Mouse (Mus musculus): Measurements from ENCODE around the gene Brwd3. TPM values are rescaled to one million over a fixed set of nuclear protein-coding genes. Genes with fewer than 3 reads are reported as not detected.

Brwd3 gene
- 1 to 10 TPM; 2.7 to 3.7 (median 3.2) TPM for total RNA-seq (2022)

GRCm38 (mm10) chrX:108834090-108834774 is at the start of gene Brwd3:
Gene Brwd3, minus strand, starts transcription at chrX:108834372.
- DNase-seq (ENCODE audit: low spot score in 2 of 2), result peak; percentile 63 to 85

DNA sequence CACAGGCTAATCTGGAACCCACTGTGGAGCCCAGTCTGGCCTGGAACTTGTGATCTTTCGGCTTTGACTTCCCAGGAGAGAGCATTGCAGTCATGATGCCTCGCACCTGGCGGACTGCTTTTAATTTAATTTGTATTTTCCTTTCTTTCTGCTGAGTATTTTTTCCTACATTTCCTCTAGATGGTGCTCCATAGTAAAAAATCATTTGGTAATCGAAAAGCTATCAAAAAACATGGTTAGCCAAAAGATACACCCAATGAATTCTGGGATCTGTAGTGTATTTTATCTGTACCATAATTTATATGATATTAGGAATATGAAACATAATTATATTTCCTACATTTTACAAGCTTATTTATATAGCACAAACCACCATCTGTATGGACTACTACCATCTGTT is 28.5 kb upstream of the Brwd3 start:
- DNase-seq (ENCODE audit: low spot score in 2 of 2), result no peak

DNA sequence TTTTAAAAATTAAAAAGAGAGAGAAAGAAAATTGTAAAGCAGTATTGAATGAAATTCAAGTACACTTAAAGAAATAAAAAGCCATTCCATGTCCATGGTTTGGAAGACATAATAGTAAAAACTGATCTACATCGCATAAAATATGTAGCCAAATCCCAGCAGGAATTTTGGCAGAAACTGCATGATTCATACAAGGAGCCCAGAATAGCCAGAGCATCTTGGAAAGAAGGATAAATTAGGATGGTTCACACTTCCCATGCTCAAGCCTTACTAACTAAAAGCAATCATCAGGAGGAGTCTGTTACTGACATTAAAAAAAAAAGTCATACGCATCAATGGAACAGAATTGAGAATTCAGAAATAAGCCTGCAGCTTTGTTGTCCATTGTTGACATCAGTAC is 8.5 kb upstream of the Brwd3 start:
- no peak for DNase-seq (ENCODE audit: low spot score in 2 of 2)

DNA sequence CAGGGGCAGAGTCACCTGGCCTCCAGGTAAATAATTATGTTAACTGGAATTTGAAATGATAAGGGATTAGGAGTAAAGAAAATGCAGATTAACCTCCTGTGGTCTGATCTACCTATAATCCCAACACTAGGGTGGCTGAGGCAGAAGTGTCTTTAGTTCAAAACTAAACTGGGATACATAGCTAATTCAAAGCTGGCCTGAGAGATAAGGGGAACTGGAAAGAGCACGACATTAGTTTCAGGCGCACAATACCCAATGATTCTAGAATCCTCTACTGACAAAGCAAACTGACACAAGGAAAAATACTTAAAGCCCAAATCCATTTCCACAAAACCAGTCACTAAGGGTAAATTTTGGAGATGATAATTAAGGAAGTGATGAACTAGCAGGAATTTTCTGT is 2.2 kb upstream of the Brwd3 start:
- DNase-seq (ENCODE audit: low spot score in 2 of 2), result no peak

DNA sequence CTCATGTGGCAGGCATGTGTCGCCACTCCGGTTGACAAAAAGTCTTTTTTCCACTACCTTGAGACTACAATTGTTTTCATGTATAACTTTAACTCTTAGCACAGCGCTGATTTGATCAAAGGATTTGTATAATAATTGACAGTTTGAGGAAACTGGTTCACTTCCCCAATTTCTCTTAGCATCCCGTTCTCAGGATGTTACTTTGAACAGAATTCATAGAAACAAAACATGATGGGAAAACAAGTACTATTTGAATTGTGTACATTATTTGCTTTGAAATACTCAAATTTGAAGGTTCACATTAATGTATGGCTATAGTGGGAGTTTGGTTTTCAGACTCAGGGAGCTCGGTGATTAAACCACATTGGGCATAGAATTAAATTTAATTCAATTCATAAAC is 1.1 kb upstream of the Brwd3 start:
- no peak for DNase-seq (ENCODE audit: low spot score in 2 of 2)

- no peak for DNase-seq (ENCODE audit: low spot score in 2 of 2)
Measured at GRCm38 (mm10) chrX:108833381-108834020, 671 bp downstream of the Brwd3 start.

- peak; percentile 68 to 71 for DNase-seq (ENCODE audit: low spot score in 2 of 2)
Measured at GRCm38 (mm10) chrX:108832674-108833189, 1.4 kb downstream of the Brwd3 start.

GRCm38 (mm10) chrX:108831231-108831630 is 2.9 kb downstream of the Brwd3 start:
- no peak for DNase-seq (ENCODE audit: low spot score in 2 of 2)

- DNase-seq (ENCODE audit: low spot score in 2 of 2), result no peak
Measured at GRCm38 (mm10) chrX:108828111-108828510, 6.1 kb downstream of the Brwd3 start.

DNA sequence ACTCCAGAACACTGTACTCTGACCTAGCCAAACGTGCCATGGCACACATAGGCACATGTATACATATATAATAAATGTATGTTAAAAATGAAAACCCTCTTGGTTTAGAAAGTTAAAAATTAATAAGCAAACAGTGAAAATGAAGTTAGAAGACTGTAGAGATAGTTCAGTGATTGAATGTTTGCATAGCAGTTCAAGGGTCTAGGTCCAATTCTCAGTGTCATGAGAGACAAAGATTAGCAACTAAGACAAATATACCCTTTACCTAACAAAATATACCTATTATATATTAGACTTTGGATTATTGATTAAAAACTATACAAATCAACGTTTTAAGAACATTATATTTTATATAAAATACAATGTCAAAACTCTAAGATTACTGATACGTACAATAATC is 36.9 kb downstream of the Brwd3 start:
- no peak for DNase-seq (ENCODE audit: low spot score in 2 of 2)

DNA sequence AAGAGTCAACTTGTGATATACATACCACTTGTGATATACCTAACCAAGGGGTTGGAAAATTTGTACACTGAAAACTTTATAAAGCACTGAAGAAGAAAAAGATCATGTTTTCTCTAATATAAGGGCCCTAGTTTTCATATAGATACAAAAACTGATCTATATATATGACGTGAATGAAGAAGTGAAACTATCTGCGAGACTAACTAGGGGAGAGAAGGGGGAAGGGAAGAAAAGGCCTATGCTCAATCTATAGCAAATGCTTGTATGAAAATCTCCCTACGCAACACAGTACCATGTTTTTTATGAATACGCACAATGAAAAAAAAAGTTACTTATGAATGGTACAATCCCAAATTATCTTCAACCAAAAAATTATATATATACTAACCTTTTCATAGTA is 50.4 kb downstream of the Brwd3 start:
- no peak for DNase-seq (ENCODE audit: low spot score in 2 of 2)

DNA sequence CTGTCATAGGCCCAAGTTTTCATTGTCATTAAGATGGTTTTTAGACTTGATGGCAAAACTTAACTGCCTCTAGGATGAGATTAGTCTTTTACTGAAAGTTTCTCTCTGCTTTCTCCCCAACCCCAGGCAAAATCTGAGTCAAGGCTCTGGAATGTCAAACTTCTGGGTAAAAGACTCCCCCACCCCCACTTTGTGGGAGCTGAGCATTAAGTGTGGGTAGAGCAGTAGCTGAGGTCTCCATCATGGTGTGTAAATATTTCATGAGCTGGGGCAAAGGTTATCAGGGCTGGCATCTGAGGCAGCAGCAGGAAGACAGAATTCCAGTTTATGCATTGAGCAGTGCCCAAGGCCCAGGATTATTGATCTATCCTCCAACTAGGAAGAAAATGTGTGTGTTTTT is 102.4 kb downstream of the Brwd3 start:
- no peak for DNase-seq (ENCODE audit: low spot score in 2 of 2)

DNA sequence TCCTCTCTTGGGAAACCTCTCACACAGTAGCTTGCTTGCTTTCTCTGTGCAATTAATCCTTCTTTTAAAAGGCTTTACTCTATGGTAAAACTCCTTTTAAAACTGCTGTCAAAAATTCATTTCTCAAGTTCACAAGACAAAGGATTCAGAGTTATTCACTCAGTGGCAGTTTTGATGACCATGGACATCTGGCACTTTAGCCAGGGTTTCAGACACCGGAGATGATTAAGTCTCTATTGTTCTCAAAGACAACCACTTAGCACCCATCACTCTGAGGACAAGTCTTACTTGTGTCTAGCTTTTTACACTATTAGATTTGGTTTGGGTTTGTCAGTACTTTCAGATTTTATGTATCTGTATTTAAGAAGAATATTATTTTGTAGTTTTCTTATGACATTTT is 104.6 kb downstream of the Brwd3 start:
- DNase-seq (ENCODE audit: low spot score in 2 of 2), result no peak

DNA sequence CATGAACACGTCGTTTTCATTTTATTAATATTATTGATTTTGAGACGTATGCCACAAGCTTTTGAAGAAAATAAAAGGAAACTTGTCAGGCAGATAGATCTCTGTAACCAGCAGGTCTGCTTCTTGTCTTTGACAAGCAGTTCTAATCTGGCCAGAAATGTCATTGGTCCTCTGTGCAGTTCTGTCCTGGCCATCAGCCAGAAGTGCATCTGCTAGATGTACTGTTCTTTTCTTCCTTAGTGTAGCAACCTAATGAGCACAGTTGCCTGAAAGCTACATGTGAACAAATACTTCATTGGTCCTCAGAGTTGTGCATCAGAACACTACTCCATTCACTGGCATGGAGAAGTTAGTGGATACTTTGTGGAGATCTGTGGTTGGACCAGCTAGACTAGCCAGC is 105.1 kb downstream of the Brwd3 start:
- DNase-seq (ENCODE audit: low spot score in 2 of 2), result no peak

GRCm38 (mm10) chrX:108728334-108728733 is 105.8 kb downstream of the Brwd3 start:
- no peak for DNase-seq (ENCODE audit: low spot score in 2 of 2)

- no peak for DNase-seq (ENCODE audit: low spot score in 2 of 2)
Measured at GRCm38 (mm10) chrX:108724241-108724640, 109.9 kb downstream of the Brwd3 start.

DNA sequence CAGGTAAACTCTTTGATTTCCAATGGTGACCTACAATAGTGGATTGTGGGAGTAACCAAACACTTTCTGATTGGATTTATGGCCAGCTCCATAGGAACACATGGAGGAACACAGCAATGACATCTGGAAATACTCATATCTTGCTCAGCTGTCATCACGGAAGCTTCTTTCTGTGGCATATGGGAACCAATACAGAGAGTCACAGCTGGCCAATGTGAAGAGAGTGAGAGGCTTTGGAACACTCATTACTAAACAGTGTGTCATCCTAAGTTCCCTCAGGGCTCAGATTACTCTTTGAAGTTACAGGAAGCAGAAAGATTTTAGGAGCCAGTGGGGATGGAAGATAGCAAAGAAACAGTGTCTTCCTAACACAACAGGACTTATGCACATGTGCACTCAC is 111.7 kb downstream of the Brwd3 start:
- DNase-seq (ENCODE audit: low spot score in 2 of 2), result no peak

DNA sequence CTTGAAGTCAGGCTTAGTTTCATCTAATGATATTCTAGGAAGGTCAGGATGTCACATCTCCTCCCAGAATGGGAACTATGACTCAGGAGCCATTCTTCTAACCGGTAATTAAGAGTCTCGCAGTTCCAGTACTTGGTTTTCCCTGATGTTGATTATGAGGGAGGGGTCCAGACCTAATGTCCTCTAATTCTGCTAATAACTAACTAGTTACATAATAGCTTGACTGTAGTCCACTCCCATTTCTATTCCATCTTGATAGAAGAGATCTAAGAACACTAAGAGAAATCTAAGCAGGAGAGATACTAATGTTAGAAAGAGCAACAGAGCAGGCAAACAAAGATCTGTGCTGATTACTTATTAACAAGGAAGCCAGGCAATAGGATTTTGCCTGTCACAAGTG is 129.9 kb downstream of the Brwd3 start:
- DNase-seq (ENCODE audit: low spot score in 2 of 2), result no peak

Other genes with a start within 250 kb of the Brwd3 start
- gene Gm379, start 169.5 kb downstream of the Brwd3 start, total RNA-seq (2022), result not detected
- gene Hmgn5, start 179.0 kb upstream of the Brwd3 start, total RNA-seq (2022), result 1 to 10 TPM; 4.3 to 8.3 (median 4.9) TPM

All from gastrocnemius, adult 8-10 months (tissue).